Mouse (Mus musculus) right cerebral cortex, postnatal 10 days (tissue): Measurements from ENCODE around the gene Birc7.

ENCODE experiments used
- DNase-seq, 2 experiments: peaks; one replicate each; pipeline ENCODE4 v3.0.0; 2021; ENCODE audit warnings: low spot score in 2 of 2

Birc7 gene

GRCm38 (mm10) chr2:180905556-180906221 is 23.1 kb upstream of the Birc7 start:
- no peak for DNase-seq

GRCm38 (mm10) chr2:180910928-180911327 is 17.9 kb upstream of the Birc7 start:
- DNase-seq, result no peak

- DNase-seq, result no peak
Measured at GRCm38 (mm10) chr2:180915886-180916433, 12.9 kb upstream of the Birc7 start.

- peak; percentile 46 to 52 for DNase-seq
Measured at GRCm38 (mm10) chr2:180919913-180920809, 8.7 kb upstream of the Birc7 start.

- peak; percentile 97 to 99 for DNase-seq
Measured at GRCm38 (mm10) chr2:180920810-180921400, 7.9 kb upstream of the Birc7 start, which contains the start of gene Ythdf1. Gene Ythdf1, minus strand, starts transcription at chr2:180920949.

- no peak for DNase-seq
Measured at GRCm38 (mm10) chr2:180922739-180923138, 6.1 kb upstream of the Birc7 start.

- DNase-seq, result peak; percentile 63 to 76
Measured at GRCm38 (mm10) chr2:180925176-180925575, 3.6 kb upstream of the Birc7 start.

GRCm38 (mm10) chr2:180932418-180932817 is 3.6 kb downstream of the Birc7 start:
- no peak for DNase-seq

GRCm38 (mm10) chr2:180940187-180940586 is 11.4 kb downstream of the Birc7 start:
- DNase-seq, result no peak

GRCm38 (mm10) chr2:180941869-180942268 is 13.0 kb downstream of the Birc7 start:
- DNase-seq, result peak; percentile 61 to 71

- DNase-seq, result no peak
Measured at GRCm38 (mm10) chr2:180949947-180950346, 21.1 kb downstream of the Birc7 start.

GRCm38 (mm10) chr2:180952731-180953171 is 23.9 kb downstream of the Birc7 start:
- peak; percentile 68 to 72 for DNase-seq

- no peak for DNase-seq
Measured at GRCm38 (mm10) chr2:180953638-180954037, 24.8 kb downstream of the Birc7 start.

- peak; percentile 80 to 84 for DNase-seq
Measured at GRCm38 (mm10) chr2:180954061-180955047, 25.5 kb downstream of the Birc7 start, which contains the start of gene Nkain4. Gene Nkain4, minus strand, starts transcription at chr2:180954699.

GRCm38 (mm10) chr2:180959605-180960004 is 30.8 kb downstream of the Birc7 start:
- DNase-seq, result no peak

- DNase-seq, result no peak
Measured at GRCm38 (mm10) chr2:180960187-180960586, 31.4 kb downstream of the Birc7 start.

GRCm38 (mm10) chr2:180962616-180963308 is 33.9 kb downstream of the Birc7 start:
- DNase-seq, result no peak

GRCm38 (mm10) chr2:180963956-180964355 is 35.1 kb downstream of the Birc7 start:
- peak in 1 of 2 experiments; percentile 75 for DNase-seq

- DNase-seq, result no peak
Measured at GRCm38 (mm10) chr2:180966092-180966882, 37.5 kb downstream of the Birc7 start.
